Mouse (Mus musculus) cerebellum, adult 2 months (tissue): ENCODE measurements at regions not wholly inside any gene's neighbourhood (a gene's known extent, or its start where the extent isn't known, plus 50 kb on each side); places are given as distances from the start of the nearest gene placed in this dataset.

ENCODE experiments used
- DNase-seq, 2 experiments: peaks; one replicate each; pipeline ENCODE4 v3.0.0; 2021
- H3K27ac ChIP-seq: fragments of 200-500 bp; 2 replicates; pipeline ENCODE4 v1.5.1; 2012; ENCODE audit warnings: low read length, control low read depth, inconsistent platforms; ENCODE audit not compliant: insufficient read depth
- H3K27me3 ChIP-seq: fragments of 200-500 bp; 2 replicates; pipeline ENCODE4 v1.6.1; 2012; ENCODE audit warnings: inconsistent platforms, mild to moderate bottlenecking, low read length, moderate library complexity; ENCODE audit not compliant: control insufficient read depth, insufficient read depth
- H3K4me1 ChIP-seq: fragments of 200-500 bp; 2 replicates; pipeline ENCODE4 v1.6.1; 2011; ENCODE audit warnings: low read length; ENCODE audit not compliant: control insufficient read depth, insufficient read depth
- H3K4me3 ChIP-seq: fragments of 200-500 bp; replicated peaks from 2 replicates; pipeline ENCODE3; 2011; ENCODE audit warnings: mild to moderate bottlenecking, low read depth, low read length, control low read depth; ENCODE audit not compliant: insufficient read depth
- CTCF ChIP-seq: fragments of 200-500 bp; IDR thresholded peaks from 2 replicates; pipeline ENCODE4 v1.5.1; 2011; ENCODE audit warnings: low read depth, mild to moderate bottlenecking, control low read depth, low read length, moderate library complexity, borderline replicate concordance; ENCODE audit not compliant: insufficient read depth
- POLR2A ChIP-seq: fragments of 200-500 bp; IDR thresholded peaks from 2 replicates; pipeline ENCODE4 v1.6.1; 2011; ENCODE audit warnings: low read length, control low read depth, borderline replicate concordance; ENCODE audit not compliant: insufficient read depth
- WGBS: fragments of 180-500 bp; shearing (Covaris S2); methylation state at CpG from one replicate; pipeline ENCODE4 v1.1.7; 2018; 5-methylcytosine and 5-hydroxymethylcytosine counted together

DNA sequence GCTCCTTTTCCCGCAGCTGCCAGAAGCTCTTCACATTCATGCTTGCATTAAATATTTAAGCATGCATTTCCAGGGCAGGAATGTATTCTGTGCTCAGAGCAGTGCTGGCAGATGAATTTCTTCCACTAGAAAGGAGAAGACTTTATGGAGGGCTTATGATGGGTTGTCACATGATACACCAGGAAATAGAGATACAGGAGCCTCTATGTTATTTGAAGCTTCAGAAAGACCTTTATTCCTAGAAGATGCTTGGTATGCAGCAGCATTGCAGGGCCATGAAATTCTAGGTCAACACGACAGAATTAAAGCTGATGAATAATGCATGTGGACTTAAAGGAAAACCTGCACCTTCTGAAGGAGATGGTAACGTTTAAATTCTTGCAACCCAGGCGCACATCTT is 212.1 kb downstream of the Adgrg6 start:
- TF ChIP-seq CTCF: no peak
- no peak for TF ChIP-seq POLR2A
- H3K27me3 ChIP-seq: no peaks in the 10 kb centered on the region
- no peaks in the 10 kb centered on the region for H3K4me1 ChIP-seq
- no peak for DNase-seq
- no peak overlapping the region for H3K27ac ChIP-seq
- WGBS: 37% methylated on average over 4 of the region's 4 CpGs
- H3K4me3 ChIP-seq: no peak overlapping the region

DNA sequence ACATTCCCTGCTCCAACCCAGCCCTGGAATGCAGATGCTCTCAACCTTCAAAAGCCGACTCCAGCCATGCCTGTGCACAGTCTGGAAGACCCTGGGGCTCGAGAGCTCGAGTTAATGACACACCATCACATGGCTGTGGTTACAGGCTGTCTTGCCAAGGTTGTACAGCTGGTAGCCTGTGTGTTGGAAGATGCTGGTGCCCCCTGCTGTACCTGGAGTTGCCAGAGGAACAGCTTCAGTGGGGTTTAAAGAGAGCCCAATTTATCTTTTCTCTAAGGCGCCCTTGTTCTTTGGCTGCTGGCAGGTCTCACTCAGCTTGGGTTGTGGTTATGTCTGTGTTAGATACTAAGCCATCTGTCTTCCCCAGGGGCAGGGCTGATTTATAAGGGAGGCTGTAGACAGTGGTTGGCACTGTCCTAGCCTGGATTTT is 212.8 kb downstream of the Adgrg6 start:
- no peak overlapping the region for H3K4me3 ChIP-seq
- TF ChIP-seq CTCF (no peak), POLR2A (no peak)
- peak; percentile 10 to 11 for DNase-seq
- no peaks in the 10 kb centered on the region for H3K27me3 ChIP-seq
- 6% methylated on average over 4 of the region's 4 CpGs for WGBS
- no peaks in the 10 kb centered on the region for H3K4me1 ChIP-seq
- no peak overlapping the region for H3K27ac ChIP-seq

DNA sequence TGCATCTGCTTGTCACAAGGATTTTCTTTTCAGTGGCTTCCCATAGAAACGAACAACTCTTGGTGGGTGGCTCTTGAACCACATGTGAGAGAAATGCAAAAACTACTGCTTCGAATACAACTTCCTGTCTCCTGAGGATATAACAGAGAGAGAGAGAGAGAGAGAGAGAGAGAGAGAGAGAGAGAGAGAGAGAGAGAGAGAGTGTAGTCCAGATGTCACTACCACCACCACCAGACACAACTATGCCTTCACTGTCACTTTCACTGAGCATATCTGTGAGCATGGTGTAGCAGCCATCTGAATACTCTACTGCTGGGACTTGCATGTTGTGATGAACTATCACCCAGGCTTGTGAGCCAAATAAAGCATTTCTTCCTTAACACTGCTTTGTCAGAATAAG is 216.6 kb downstream of the Adgrg6 start:
- H3K4me3 ChIP-seq: no peak overlapping the region
- no peaks in the 10 kb centered on the region for H3K27me3 ChIP-seq
- H3K27ac ChIP-seq: no peak overlapping the region
- H3K4me1 ChIP-seq: no peaks in the 10 kb centered on the region
- DNase-seq: no peak
- 46% methylated on average over 2 of the region's 2 CpGs for WGBS
- TF ChIP-seq CTCF (no peak), POLR2A (no peak)

DNA sequence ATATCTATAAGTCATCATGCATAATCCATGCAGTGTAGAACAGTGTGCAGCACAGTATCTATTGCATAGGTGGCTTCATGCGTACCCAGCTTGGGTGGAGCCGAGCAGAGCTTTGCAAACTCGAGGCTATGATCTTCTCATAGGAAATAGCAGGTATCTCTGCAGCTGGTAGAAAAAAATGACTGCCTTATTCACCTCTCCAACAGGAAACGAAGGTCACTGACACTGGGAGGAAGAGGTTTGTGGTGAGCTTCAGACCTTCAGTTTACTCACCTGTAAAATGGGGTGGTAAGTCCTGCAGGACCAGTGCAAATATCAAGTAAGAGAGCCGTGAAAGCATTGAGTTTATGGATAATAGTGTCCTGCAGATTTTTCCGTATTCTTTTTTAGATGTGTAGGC is 219.2 kb downstream of the Adgrg6 start:
- 88% methylated on average over 6 of the region's 6 CpGs for WGBS
- TF ChIP-seq CTCF (no peak), POLR2A (no peak)
- Histone ChIP-seq H3K4me1 (no peaks in the 10 kb centered on the region), H3K4me3 (no peak overlapping the region), H3K27me3 (no peaks in the 10 kb centered on the region), H3K27ac (no peak overlapping the region)
- no peak for DNase-seq

DNA sequence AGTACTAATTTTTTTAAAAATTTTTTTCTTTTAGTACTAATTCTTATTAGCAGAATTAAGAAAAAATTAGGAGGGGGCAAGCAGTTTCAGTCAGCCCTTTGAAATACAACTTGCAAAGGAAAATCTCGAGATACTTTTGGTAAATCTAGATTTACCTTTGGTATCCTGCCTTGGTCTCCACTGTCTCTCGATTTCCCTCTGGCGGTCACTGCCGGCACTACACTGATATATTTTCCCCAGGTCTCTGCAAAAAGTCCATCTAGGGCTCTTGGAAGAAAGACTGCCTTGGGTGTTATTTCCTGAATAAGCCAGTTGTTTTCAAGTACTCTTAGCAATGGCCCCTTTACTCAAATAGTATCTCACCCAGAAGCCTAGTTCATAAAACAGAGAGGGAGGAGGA is 224.0 kb downstream of the Adgrg6 start:
- Histone ChIP-seq H3K27me3 (no peaks in the 10 kb centered on the region), H3K4me1 (no peaks in the 10 kb centered on the region), H3K27ac (no peak overlapping the region), H3K4me3 (no peak overlapping the region)
- TF ChIP-seq CTCF: peak; percentile 73
- no peak for TF ChIP-seq POLR2A
- peak; percentile 57 to 77 for DNase-seq
- WGBS: under 1% methylated on average over 4 of the region's 4 CpGs

DNA sequence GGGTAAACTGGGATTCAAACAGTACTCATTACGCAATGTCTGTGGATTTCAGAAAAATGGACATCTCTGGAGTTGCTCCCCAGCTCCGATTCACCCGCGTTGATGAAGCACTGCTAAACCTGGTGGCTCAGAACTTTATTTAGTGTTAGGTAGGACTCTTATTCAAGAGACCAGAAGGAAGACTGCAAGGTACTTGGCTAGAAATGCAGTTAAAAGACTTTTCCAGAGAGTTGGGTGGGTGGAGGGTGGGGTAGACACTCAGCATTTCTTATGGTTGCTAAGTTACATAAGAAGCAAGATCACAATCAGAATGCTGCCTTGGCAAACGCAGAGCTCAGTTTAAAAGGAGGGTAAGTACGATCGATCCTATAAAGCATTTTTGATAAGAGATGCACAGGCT is 230.2 kb downstream of the Adgrg6 start:
- no peak for DNase-seq
- H3K27ac ChIP-seq: no peak overlapping the region

DNA sequence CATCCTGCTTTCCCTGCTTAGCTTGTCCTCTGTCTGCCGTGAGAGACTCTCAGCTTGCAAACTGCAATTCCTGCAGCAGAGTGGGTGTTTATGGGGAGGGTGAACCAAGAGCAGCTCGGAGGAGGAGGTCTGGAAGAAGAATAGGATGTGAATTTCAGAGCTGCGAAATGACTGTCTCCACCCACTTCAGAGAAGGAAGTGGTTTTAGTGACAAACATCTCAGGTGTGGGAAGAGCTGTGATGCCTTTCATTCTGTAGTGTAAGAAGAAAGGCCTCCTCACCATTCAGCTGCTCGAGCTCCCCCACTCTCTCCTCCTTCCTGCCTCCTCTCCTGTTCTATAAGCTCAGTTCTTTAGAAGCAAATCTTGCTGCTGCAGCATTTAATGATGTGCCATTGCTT is 230.9 kb downstream of the Adgrg6 start:
- H3K27me3 ChIP-seq: no peaks in the 10 kb centered on the region
- TF ChIP-seq POLR2A (no peak), CTCF (no peak)
- no peak for DNase-seq
- WGBS: 69% methylated on average over 4 of the region's 4 CpGs
- no peaks in the 10 kb centered on the region for H3K4me1 ChIP-seq
- no peak overlapping the region for H3K27ac ChIP-seq
- H3K4me3 ChIP-seq: no peak overlapping the region

More for the DNA sequence above, 230.2 kb downstream of the Adgrg6 start:
- TF ChIP-seq CTCF: no peak
- TF ChIP-seq POLR2A: no peak
- H3K4me1 ChIP-seq: no peaks in the 10 kb centered on the region
- H3K27me3 ChIP-seq: no peaks in the 10 kb centered on the region
- H3K4me3 ChIP-seq: no peak overlapping the region
- WGBS: 73% methylated on average over 7 of the region's 7 CpGs

DNA sequence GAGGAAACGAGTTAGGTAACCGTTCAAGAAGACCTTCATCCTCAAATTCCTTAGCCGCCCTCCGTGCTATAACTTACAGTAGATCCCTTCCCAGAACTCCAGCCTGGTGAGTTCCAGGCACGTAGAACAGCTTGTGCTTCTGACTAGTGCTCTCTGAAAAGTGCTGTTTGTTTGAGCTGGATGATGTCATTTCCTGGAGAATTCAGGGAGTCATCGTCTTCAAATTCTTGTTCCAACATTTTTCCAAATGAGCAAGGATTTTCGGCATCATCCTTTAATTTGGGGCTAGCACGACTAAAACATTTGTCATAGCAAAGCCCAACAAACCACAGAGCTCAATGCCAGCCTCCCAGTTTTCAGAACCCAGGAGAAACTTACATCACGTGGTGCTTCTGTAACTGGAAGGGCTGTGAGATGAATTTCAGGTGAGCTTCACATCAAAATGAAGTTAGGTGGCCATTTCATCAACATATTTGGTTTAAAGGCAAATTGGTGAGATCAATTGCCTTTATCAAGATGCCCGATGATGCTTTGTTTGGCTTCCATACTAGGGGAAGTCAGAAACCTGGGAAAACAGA is 231.4 kb downstream of the Adgrg6 start:
- Histone ChIP-seq H3K4me3 (no peak overlapping the region), H3K27me3 (no peaks in the 10 kb centered on the region), H3K4me1 (no peaks in the 10 kb centered on the region), H3K27ac (no peak overlapping the region)
- 84% methylated on average over 10 of the region's 10 CpGs for WGBS
- DNase-seq: no peak
- TF ChIP-seq CTCF (no peak), POLR2A (no peak)
